Mouse (Mus musculus) erythroblast, embryonic 14.5 days (primary cell): Measurements from ENCODE around the gene Ppp5c. TPM values are rescaled to one million over a fixed set of nuclear protein-coding genes. Genes with fewer than 3 reads are reported as not detected.
A peak's percentile ranks its signal among the peaks of the same experiment; 100 is the strongest.

Source experiments
- H3K27me3 ChIP-seq: 2 replicates; pipeline ENCODE4 v1.6.1; 2012; ENCODE audit warnings: inconsistent platforms; ENCODE audit not compliant: control insufficient read depth
- H3K36me3 ChIP-seq: 2 replicates; pipeline ENCODE4 v1.6.1; 2012; ENCODE audit warnings: mild to moderate bottlenecking, inconsistent platforms; ENCODE audit not compliant: control insufficient read depth
- H3K4me1 ChIP-seq: 2 replicates; pipeline ENCODE4 v1.6.1; 2012; ENCODE audit warnings: inconsistent platforms; ENCODE audit not compliant: control insufficient read depth
- H3K4me3 ChIP-seq: replicated peaks from 2 replicates; pipeline ENCODE3; 2012; ENCODE audit warnings: moderate library complexity, mild to moderate bottlenecking, inconsistent platforms
- H3K9me3 ChIP-seq: 2 replicates; pipeline ENCODE4 v1.6.1; 2012; ENCODE audit warnings: low read length, inconsistent platforms, mixed read lengths; ENCODE audit not compliant: control insufficient read depth
- GATA1 ChIP-seq: IDR thresholded peaks from 2 replicates; pipeline ENCODE4 v1.6.1; 2012; ENCODE audit warnings: low read length, inconsistent platforms, mixed read lengths
- TAL1 ChIP-seq: IDR thresholded peaks from 3 replicates; pipeline ENCODE4 v1.6.1; 2012; ENCODE audit warnings: low read length, inconsistent platforms, mixed read lengths
- polyA plus RNA-seq: library from polyadenylated mRNA; stranded (reverse); fragments of >175 nt; gene quantifications from 2 replicates; pipeline ENCODE4 v1.2.3, GENCODE M21; 2012

Ppp5c gene
- polyA plus RNA-seq, 1 experiment = 7.3 TPM

- H3K4me1 ChIP-seq = peaks cover 30% of the 10 kb centered on the region
- H3K36me3 ChIP-seq = peaks cover 63% of the 10 kb centered on the region
- H3K27me3 ChIP-seq = no peaks in the 10 kb centered on the region
- TF ChIP-seq GATA1 (no peak), TAL1 (no peak)
- no peaks in the 10 kb centered on the region for H3K9me3 ChIP-seq
- H3K4me3 ChIP-seq = no peak overlapping the region
These were observed 24.3 kb downstream of the Ppp5c start for GRCm38 (mm10) chr7:17003230-17003960.

- H3K4me1 ChIP-seq = peaks cover 35% of the 10 kb centered on the region
- TF ChIP-seq TAL1 (no peak), GATA1 (no peak)
- H3K4me3 ChIP-seq = no peak overlapping the region
- peaks cover 60% of the 10 kb centered on the region for H3K36me3 ChIP-seq
- no peaks in the 10 kb centered on the region for H3K9me3 ChIP-seq
- no peaks in the 10 kb centered on the region for H3K27me3 ChIP-seq
These were observed 25.1 kb downstream of the Ppp5c start for GRCm38 (mm10) chr7:17002375-17003195.

- Histone ChIP-seq H3K27me3 (peaks cover 10% of the 10 kb centered on the region), H3K4me1 (peaks cover 31% of the 10 kb centered on the region), H3K9me3 (no peaks in the 10 kb centered on the region), H3K4me3 (peak overlapping the region; percentile 16), H3K36me3 (peaks cover 32% of the 10 kb centered on the region)
- TF ChIP-seq GATA1 = no peak
- TF ChIP-seq TAL1 = no peak
These were observed 28.1 kb downstream of the Ppp5c start for GRCm38 (mm10) chr7:16999650-17000049.

- Histone ChIP-seq H3K4me1 (peaks cover 35% of the 10 kb centered on the region), H3K4me3 (peak overlapping the region; percentile 16), H3K36me3 (peaks cover 28% of the 10 kb centered on the region)
These were observed 28.5 kb downstream of the Ppp5c start for GRCm38 (mm10) chr7:16999233-16999632.

GRCm38 (mm10) chr7:16995345-16995744, 32.4 kb downstream of the Ppp5c start:
- Histone ChIP-seq H3K4me3 (no peak overlapping the region), H3K4me1 (peaks cover 43% of the 10 kb centered on the region), H3K9me3 (no peaks in the 10 kb centered on the region), H3K36me3 (peaks cover 8% of the 10 kb centered on the region), H3K27me3 (peaks cover 22% of the 10 kb centered on the region)
- TF ChIP-seq GATA1 (no peak), TAL1 (no peak)

More at GRCm38 (mm10) chr7:16999233-16999632, 28.5 kb downstream of the Ppp5c start:
- H3K9me3 ChIP-seq = no peaks in the 10 kb centered on the region
- peaks cover 14% of the 10 kb centered on the region for H3K27me3 ChIP-seq
- TF ChIP-seq GATA1 (no peak), TAL1 (peak; percentile 44; the same call in 2 of the 3 replicates)

- H3K9me3 ChIP-seq = no peaks in the 10 kb centered on the region
- peaks cover 22% of the 10 kb centered on the region for H3K27me3 ChIP-seq
- H3K36me3 ChIP-seq = peaks cover 7% of the 10 kb centered on the region
- H3K4me1 ChIP-seq = peaks cover 40% of the 10 kb centered on the region
- peak overlapping the region; percentile 55 for H3K4me3 ChIP-seq
- no peak for TF ChIP-seq GATA1
- no peak for TF ChIP-seq TAL1
These were observed 33.3 kb downstream of the Ppp5c start for GRCm38 (mm10) chr7:16994400-16994799.

GRCm38 (mm10) chr7:16993651-16994399, 33.9 kb downstream of the Ppp5c start:
- Histone ChIP-seq H3K9me3 (no peaks in the 10 kb centered on the region), H3K36me3 (peaks cover 7% of the 10 kb centered on the region), H3K4me1 (peaks cover 34% of the 10 kb centered on the region), H3K27me3 (peaks cover 22% of the 10 kb centered on the region), H3K4me3 (peak overlapping the region; percentile 55)
- no peak for TF ChIP-seq GATA1
- no peak for TF ChIP-seq TAL1

- Histone ChIP-seq H3K36me3 (peaks cover under 1% of the 10 kb centered on the region), H3K27me3 (peaks cover 22% of the 10 kb centered on the region), H3K4me1 (peaks cover 25% of the 10 kb centered on the region), H3K4me3 (peak within 1 kb of the TSS; percentile 55), H3K9me3 (no peaks in the 10 kb centered on the region)
- no peak for TF ChIP-seq TAL1
- TF ChIP-seq GATA1 = no peak
These were observed 35.3 kb downstream of the Ppp5c start, which contains the start of gene Ccdc8 for GRCm38 (mm10) chr7:16992451-16992807. Gene Ccdc8, plus strand, starts transcription at chr7:16992708.
